Mouse (Mus musculus) inflammation-experienced regulatory T-cells, adult 6 months (primary cell): ENCODE measurements around the gene Mms19. TPM values are rescaled to one million over a fixed set of nuclear protein-coding genes. Genes with fewer than 3 reads are reported as not detected.

Experiments
- ATAC-seq: one replicate; pipeline ENCODE4 v1.8.0; 2017
- polyA plus RNA-seq, 3 experiments: library from polyadenylated mRNA; unstranded; fragments of 100-300 nt; shearing (Covaris generic); gene quantifications; one replicate each; pipeline ENCODE4 v1.2.1; 2017

The Mms19 gene
- polyA plus RNA-seq, 3 experiments from 2014 or later = 58.6 to 97.5 (median 79.2) TPM

- ATAC-seq = no peak
Observed at GRCm38 (mm10) chr19:41998770-41999548, 18.0 kb upstream of the Mms19 start.

- ATAC-seq = no peak
Observed at GRCm38 (mm10) chr19:41997090-41997489, 16.1 kb upstream of the Mms19 start.

- ATAC-seq = no peak
Observed at GRCm38 (mm10) chr19:41995483-41995882, 14.5 kb upstream of the Mms19 start.

- ATAC-seq = no peak
Observed at GRCm38 (mm10) chr19:41994023-41994422, 13.1 kb upstream of the Mms19 start.

- ATAC-seq = no peak
Observed at GRCm38 (mm10) chr19:41993484-41993883, 12.5 kb upstream of the Mms19 start.

- no peak for ATAC-seq
Observed at GRCm38 (mm10) chr19:41992971-41993370, 12.0 kb upstream of the Mms19 start.

- no peak for ATAC-seq
Observed at GRCm38 (mm10) chr19:41991926-41992477, 11.0 kb upstream of the Mms19 start.

GRCm38 (mm10) chr19:41989810-41990209 lies 8.9 kb upstream of the Mms19 start:
- no peak for ATAC-seq

GRCm38 (mm10) chr19:41987206-41987605 lies 6.2 kb upstream of the Mms19 start:
- ATAC-seq = no peak

GRCm38 (mm10) chr19:41985994-41986393 lies 5.0 kb upstream of the Mms19 start:
- no peak for ATAC-seq

GRCm38 (mm10) chr19:41982791-41983150 lies 1.8 kb upstream of the Mms19 start:
- ATAC-seq = no peak

GRCm38 (mm10) chr19:41981931-41982790 lies 1.2 kb upstream of the Mms19 start:
- peak; percentile 3 for ATAC-seq

GRCm38 (mm10) chr19:41981595-41981927 lies 604 bp upstream of the Mms19 start, which contains the start of gene Ubtd1:
Gene Ubtd1, plus strand, starts transcription at chr19:41981763.
- ATAC-seq = peak; percentile 10

GRCm38 (mm10) chr19:41980422-41980818 lies 537 bp downstream of the Mms19 start:
- peak; percentile 20 for ATAC-seq

GRCm38 (mm10) chr19:41973891-41974794 lies 6.8 kb downstream of the Mms19 start:
- peak; percentile 43 for ATAC-seq

GRCm38 (mm10) chr19:41969618-41970017 lies 11.3 kb downstream of the Mms19 start:
- peak; percentile 70 for ATAC-seq

GRCm38 (mm10) chr19:41953574-41953973 lies 27.4 kb downstream of the Mms19 start:
- no peak for ATAC-seq

GRCm38 (mm10) chr19:41952287-41952686 lies 28.7 kb downstream of the Mms19 start:
- ATAC-seq = no peak

- no peak for ATAC-seq
Observed at GRCm38 (mm10) chr19:41943841-41944240, 37.1 kb downstream of the Mms19 start.

- no peak for ATAC-seq
Observed at GRCm38 (mm10) chr19:41938539-41938938, 42.4 kb downstream of the Mms19 start.

- no peak for ATAC-seq
Observed at GRCm38 (mm10) chr19:41935921-41936320, 45.0 kb downstream of the Mms19 start.

- ATAC-seq = no peak
Observed at GRCm38 (mm10) chr19:41934124-41934523, 46.8 kb downstream of the Mms19 start.
